Mouse (Mus musculus) urinary bladder, postnatal 36 days (tissue): ENCODE data around the gene Cct7.

ENCODE experiments used
- DNase-seq, 2 experiments: peaks; one replicate each; pipeline ENCODE4 v3.0.0; 2022; ENCODE audit warnings: low spot score in 2 of 2, mixed read lengths in 1 of 2

Gene Cct7

DNA sequence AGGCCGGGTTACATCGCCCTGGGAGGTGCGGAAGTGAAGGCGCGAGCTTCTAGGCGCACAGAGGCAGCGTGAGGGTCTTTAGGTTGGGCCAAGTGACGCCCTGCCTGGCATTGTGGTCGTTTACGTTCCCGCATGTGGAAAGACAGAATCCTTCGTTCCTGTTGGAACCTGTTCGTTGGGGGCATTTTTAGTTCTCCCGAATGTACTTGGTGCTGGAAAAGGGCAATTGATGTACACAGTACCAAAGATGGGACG, 1.0 kb downstream of the Cct7 start:
- no peak for DNase-seq

- DNase-seq = peak in 1 of 2 experiments; percentile 7
These were observed 1.5 kb downstream of the Cct7 start for GRCm38 (mm10) chr6:85452816-85453215.

GRCm38 (mm10) chr6:85459621-85460020, 8.3 kb downstream of the Cct7 start:
- no peak for DNase-seq

- DNase-seq = no peak
These were observed 14.1 kb downstream of the Cct7 start for GRCm38 (mm10) chr6:85465381-85465780.

DNA sequence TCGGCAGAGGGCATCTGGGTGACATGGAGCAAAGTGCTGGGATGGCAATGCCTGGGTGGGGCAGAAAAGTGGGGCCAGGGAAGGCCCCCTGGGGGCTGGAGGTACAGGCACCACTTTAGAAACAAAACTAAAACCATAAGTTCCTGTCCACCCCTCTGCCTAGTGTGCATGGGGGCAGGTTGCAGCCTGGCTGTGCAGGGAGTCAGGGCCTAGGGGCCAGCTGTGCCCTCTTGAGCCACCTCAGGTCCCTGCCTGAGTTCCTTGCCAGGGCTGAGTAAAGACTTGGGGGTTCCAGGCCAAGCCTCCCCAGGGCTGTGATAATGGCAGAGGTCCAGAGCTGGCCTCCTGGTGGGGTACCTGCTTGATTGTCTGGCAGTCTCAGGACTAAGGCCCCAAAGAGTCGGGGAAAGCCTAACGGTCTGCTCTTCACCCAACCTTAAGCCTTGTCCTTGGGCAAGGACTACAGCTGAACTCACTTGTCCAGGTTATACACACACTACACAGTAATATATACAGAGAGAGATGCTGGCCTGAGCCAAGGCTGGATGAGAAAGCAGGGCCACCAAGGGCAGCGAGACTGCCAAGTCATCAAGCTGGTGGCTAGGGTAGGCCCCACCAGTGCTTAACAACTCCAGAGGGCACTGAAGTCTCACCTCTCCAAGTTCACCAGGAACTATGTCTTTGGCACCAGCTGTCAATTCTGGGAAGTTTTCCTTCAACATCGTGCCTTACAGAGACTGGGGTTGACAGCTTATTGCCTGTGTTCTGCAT, 18.5 kb downstream of the Cct7 start:
- no peak for DNase-seq

DNA sequence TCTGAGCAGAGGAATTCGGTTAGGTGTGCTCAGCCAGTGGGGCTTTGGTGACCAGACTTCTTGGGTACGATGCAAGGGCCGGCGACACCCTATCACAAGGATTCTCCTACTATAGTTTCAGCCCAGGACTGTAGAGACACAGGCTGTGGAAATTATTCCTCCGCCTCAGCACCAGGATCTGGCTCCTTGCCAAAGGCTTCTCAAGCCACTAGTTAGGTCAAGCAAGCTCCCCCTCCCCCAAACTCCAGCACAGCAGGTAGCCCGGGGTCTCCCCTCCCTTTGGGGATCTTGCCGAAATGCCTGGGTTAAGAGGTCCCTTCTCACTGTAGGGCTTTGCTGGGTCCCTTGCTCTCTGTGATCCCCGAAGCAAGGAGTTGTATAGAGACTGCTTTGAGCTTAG, 20.6 kb downstream of the Cct7 start:
- no peak for DNase-seq

GRCm38 (mm10) chr6:85472542-85472941, 21.2 kb downstream of the Cct7 start:
- DNase-seq = no peak

GRCm38 (mm10) chr6:85475581-85475980, 24.3 kb downstream of the Cct7 start:
- DNase-seq = no peak

GRCm38 (mm10) chr6:85477366-85477917, 26.1 kb downstream of the Cct7 start:
- no peak for DNase-seq

DNA sequence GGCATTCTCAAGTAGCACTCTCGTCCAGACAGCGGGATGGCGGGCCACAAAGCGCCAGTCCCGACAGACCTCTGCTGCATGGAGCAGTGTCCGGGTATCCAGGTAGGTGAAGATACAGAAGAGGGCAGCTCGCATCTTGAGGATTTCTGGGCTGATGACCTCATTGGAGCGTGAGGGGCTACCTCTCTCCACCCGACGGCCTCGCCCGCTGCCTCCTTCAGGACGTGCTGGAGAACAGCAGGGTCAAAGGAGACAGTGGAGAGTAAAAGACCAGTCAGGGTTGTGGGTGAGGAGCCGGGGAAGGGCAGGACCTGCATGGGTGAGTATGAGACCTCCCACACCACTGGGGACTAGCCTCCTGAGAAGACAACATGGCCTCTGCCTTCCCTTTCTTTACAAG, 27.1 kb downstream of the Cct7 start:
- DNase-seq = no peak

GRCm38 (mm10) chr6:85479979-85480378, 28.7 kb downstream of the Cct7 start:
- DNase-seq = no peak

GRCm38 (mm10) chr6:85480685-85481084, 29.4 kb downstream of the Cct7 start:
- DNase-seq = no peak

DNA sequence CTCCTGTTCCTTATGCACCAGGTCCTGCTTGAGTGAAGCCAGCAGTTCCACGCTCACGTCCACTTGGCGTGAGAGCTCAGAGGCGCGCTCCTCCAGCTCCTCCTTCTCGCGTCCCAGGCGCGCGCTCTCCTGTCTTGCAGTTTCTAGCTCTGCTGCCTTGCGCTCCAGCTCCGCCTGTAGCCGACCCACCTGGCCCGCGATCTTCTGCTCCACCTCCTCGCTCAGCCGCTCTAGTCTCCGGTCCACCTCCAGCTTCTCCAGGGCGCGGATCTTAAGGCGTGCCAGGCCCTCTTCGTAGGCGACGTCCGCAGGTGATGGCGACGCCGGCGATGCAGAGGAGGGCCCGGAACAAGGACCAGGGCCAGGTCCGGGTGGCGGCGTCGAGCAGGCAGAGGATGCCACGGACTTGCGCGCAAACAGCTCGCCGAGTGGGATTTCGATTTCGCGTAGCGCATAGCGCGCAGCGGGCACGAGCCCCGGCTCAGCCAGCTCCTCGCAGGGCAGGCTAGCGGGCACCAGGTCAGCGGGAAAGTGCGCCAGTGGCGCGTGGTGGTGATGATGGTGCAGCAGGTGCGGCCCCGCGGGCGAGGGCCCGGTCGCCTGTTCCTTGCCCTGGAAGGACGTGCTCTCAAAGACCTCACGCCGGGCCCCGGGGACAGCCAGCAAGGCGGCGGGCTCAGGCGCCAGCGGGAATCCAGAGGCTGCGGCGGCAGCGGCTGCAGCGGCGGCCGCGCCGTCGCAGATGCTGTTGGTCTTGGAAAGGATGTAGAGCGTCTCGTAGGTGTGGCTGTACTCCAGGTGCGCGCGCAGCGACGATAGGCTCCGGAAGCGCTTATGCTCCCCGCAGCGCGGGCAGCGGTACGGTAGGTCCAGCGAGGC, 32.8 kb downstream of the Cct7 start:
- DNase-seq = no peak

- DNase-seq = no peak
These were observed 34.4 kb downstream of the Cct7 start for GRCm38 (mm10) chr6:85485738-85486137.

- no peak for DNase-seq
These were observed 37.2 kb downstream of the Cct7 start for GRCm38 (mm10) chr6:85488510-85488909.

DNA sequence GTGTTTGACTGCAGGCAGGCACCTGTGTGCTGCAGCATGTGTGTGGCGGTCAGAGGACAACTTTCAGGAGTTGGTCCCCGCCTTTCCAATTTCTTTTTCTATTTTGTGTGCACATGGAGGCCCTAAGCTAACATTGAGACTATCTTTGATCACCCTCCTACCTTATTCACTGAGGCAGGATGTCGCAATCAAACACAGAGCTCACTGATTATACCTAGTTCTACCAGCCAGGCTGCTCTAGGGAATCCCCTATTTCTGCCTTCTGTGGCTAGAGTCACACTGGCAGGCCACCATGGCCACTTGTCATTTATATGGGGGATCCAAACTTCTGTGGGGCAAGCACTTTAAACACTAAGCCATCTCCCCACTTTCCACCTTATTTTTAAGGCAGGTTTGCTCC, 38.4 kb downstream of the Cct7 start:
- no peak for DNase-seq

DNA sequence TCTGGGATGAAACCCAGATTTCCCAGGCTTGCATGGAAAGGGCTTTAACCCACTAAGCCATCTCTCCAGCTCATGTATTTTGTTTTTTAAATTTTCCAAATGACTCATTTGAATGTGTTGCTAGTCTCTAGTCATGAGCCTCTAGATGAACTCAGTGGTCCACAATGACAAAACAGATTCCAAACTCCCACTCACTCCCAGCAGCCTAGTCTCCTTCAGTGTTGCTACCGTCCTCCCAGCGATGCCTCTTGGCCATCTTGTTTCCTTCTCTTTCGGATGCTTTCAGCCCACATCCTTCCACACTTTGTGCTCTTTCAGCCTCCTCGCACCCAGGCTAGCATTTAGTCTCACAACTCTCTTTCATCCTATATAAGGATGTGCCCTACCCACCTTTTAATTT, 38.9 kb downstream of the Cct7 start:
- no peak for DNase-seq

- no peak for DNase-seq
These were observed 40.3 kb downstream of the Cct7 start for GRCm38 (mm10) chr6:85491606-85492005.

GRCm38 (mm10) chr6:85496976-85497375, 45.7 kb downstream of the Cct7 start:
- no peak for DNase-seq

DNA sequence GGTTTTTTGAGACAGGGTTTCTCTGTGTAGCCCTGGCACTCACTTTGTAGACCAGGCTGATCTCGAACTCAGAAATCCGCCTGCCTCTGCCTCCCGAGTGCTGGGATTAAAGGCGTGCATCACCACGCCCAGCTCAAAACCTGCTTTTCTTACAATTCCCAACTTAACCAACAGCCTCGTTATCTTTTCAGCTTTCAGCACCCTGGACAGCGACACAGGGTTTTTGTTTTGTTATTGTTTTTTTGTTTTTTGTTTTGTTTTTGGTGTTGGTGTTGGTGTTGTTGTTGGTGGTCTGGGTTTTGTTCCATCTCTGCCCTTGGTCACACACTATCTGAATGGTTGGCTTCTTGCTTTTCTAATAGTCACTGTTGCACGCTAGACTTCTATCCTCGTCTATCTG, 46.8 kb downstream of the Cct7 start:
- no peak for DNase-seq

DNA sequence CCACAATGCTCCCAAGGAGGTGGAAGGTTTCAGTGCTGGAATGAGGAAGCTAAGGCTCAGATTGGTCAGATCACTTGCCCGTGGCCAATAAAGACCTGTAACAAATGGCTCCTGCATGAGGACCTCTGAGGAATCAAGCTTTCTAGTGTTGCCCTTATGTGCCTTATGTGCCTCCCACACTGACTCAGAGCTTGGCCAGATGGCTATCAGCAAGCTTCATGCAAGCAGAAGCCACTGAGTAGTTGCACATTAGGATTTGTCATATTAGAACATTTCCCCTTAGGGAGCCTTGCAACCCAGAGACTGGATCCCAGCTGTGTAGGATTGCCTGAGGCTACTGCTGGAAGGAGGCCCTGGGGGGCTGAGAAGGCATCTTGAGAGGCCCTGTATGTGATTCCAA, 49.1 kb downstream of the Cct7 start:
- no peak for DNase-seq

DNA sequence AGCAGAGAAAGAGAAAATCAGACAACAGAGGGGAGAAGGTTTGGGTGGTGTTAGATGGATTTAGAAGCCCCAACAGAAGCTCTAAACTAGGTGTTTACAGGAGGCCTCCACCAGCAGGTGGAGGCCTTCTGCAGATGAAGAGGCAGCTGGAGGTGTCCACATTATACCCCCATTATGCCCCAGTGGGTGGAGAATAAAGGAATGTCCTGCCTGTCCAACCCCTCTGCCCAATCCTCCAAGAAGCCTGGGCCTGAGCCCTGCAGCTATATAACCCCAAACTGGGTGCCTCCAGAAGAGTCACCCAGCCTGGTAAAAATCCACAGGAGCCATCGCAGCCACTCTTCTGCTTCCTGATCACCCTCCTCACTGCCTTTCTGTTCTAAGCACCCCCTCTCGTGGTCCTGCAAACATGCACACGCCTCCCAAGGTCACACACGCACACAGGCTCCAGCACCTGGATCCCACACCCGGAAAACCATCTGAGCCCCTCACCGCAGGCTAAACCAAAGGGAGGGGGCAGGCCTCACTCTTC, 50.3 kb downstream of the Cct7 start:
- DNase-seq = no peak
